Mouse (Mus musculus) embryonic facial prominence, embryonic 15.5 days (tissue): ENCODE data around the gene Ncam1. TPM values are rescaled to one million over a fixed set of nuclear protein-coding genes. Genes with fewer than 3 reads are reported as not detected.

Source experiments
- ATAC-seq: fragments of 200-750 bp; cut with Nextera tagmentation; 2 replicates; pipeline ENCODE4 v1.8.0; 2017; ENCODE audit warnings: low read depth, moderate TSS enrichment; ENCODE audit not compliant: insufficient number of reproducible peaks, low FRiP score, low TSS enrichment
- H3K27ac ChIP-seq: fragments of 300-500 bp; sonication (generic); replicated peaks from 2 replicates; pipeline ENCODE4 v1.5.1; 2015; ENCODE audit warnings: mild to moderate bottlenecking, inconsistent platforms
- H3K27me3 ChIP-seq: fragments of 300-500 bp; sonication (generic); 2 replicates; pipeline ENCODE4 v1.6.1; 2015; ENCODE audit warnings: inconsistent platforms
- H3K36me3 ChIP-seq: fragments of 300-500 bp; sonication (generic); 2 replicates; pipeline ENCODE4 v1.6.1; 2015; ENCODE audit warnings: mild to moderate bottlenecking, inconsistent platforms
- H3K4me1 ChIP-seq: fragments of 300-500 bp; sonication (generic); 2 replicates; pipeline ENCODE4 v1.6.1; 2015; ENCODE audit warnings: inconsistent platforms
- H3K4me2 ChIP-seq: fragments of 300-500 bp; sonication (generic); replicated peaks from 2 replicates; pipeline ENCODE4 v1.6.1; 2015; ENCODE audit warnings: mild to moderate bottlenecking, inconsistent platforms
- H3K4me3 ChIP-seq: fragments of 300-500 bp; sonication (generic); replicated peaks from 2 replicates; pipeline ENCODE4 v1.5.1; 2015; ENCODE audit warnings: mild to moderate bottlenecking, inconsistent platforms
- H3K9ac ChIP-seq: fragments of 300-500 bp; sonication (generic); 2 replicates; pipeline ENCODE4 v1.6.1; 2015; ENCODE audit warnings: inconsistent platforms
- H3K9me3 ChIP-seq: fragments of 300-500 bp; sonication (generic); replicated peaks from 2 replicates; pipeline ENCODE4 v1.6.1; 2016; ENCODE audit warnings: inconsistent platforms
- WGBS: fragments of 180-500 bp; shearing (Covaris S2); methylation state at CpG from one replicate; pipeline ENCODE4 v1.1.7; 2015; 5-methylcytosine and 5-hydroxymethylcytosine counted together
- polyA plus RNA-seq: library from polyadenylated mRNA; unstranded; fragments of >200 nt; fragmentation: Nextera tagmentation; extraction: Ambion mirVana; gene quantifications from 2 replicates; pipeline ENCODE4 v1.2.1, GENCODE M21; 2015

Gene Ncam1
- polyA plus RNA-seq, 1 experiment from 2014 or later: 142 TPM

GRCm38 (mm10) chr9:49637955-49638354 is 160.8 kb downstream of the Ncam1 start:
- Histone ChIP-seq H3K9me3 (no peaks in the 10 kb centered on the region), H3K4me3 (no peak overlapping the region), H3K4me2 (no peak overlapping the region), H3K9ac (no peak overlapping the region), H3K36me3 (no peaks in the 10 kb centered on the region), H3K4me1 (no peaks in the 10 kb centered on the region), H3K27ac (no peak overlapping the region), H3K27me3 (no peaks in the 10 kb centered on the region)
- no peak for ATAC-seq

GRCm38 (mm10) chr9:49635668-49636326 is 162.9 kb downstream of the Ncam1 start:
- Histone ChIP-seq H3K36me3 (no peaks in the 10 kb centered on the region), H3K27me3 (no peaks in the 10 kb centered on the region), H3K27ac (0 out of 2 replicates have a peak overlapping the region, but pooled peaks have one; percentile 17), H3K9me3 (no peaks in the 10 kb centered on the region), H3K4me2 (no peak overlapping the region), H3K9ac (no peak overlapping the region), H3K4me3 (no peak overlapping the region), H3K4me1 (no peaks in the 10 kb centered on the region)
- no peak for ATAC-seq
- WGBS: 77% methylated on average over 11 of the region's 11 CpGs

GRCm38 (mm10) chr9:49632591-49632990 is 166.1 kb downstream of the Ncam1 start:
- Histone ChIP-seq H3K27me3 (no peaks in the 10 kb centered on the region), H3K4me2 (no peak overlapping the region), H3K27ac (no peak overlapping the region), H3K4me1 (no peaks in the 10 kb centered on the region), H3K4me3 (no peak overlapping the region), H3K36me3 (no peaks in the 10 kb centered on the region), H3K9me3 (no peaks in the 10 kb centered on the region), H3K9ac (no peak overlapping the region)
- WGBS: 90% methylated on average over 2 of the region's 2 CpGs
- ATAC-seq: no peak

- H3K4me2 ChIP-seq: no peak overlapping the region
- no peak overlapping the region for H3K4me3 ChIP-seq
- H3K27me3 ChIP-seq: no peaks in the 10 kb centered on the region
- no peaks in the 10 kb centered on the region for H3K36me3 ChIP-seq
- no peak overlapping the region for H3K27ac ChIP-seq
- ATAC-seq: no peak
- no peaks in the 10 kb centered on the region for H3K9me3 ChIP-seq
- WGBS: 67% methylated on average over 2 of the region's 2 CpGs
- no peaks in the 10 kb centered on the region for H3K4me1 ChIP-seq
- H3K9ac ChIP-seq: no peak overlapping the region
These were observed 168.4 kb downstream of the Ncam1 start for GRCm38 (mm10) chr9:49630336-49630735.

GRCm38 (mm10) chr9:49624910-49625309 is 173.8 kb downstream of the Ncam1 start:
- H3K4me1 ChIP-seq: peaks cover 6% of the 10 kb centered on the region; the same call in 1 of the 2 replicates
- H3K27ac ChIP-seq: no peak overlapping the region
- no peak overlapping the region for H3K9ac ChIP-seq
- H3K9me3 ChIP-seq: no peaks in the 10 kb centered on the region
- 95% methylated on average over 6 of the region's 6 CpGs for WGBS
- H3K27me3 ChIP-seq: no peaks in the 10 kb centered on the region
- no peak for ATAC-seq
- no peak overlapping the region for H3K4me3 ChIP-seq
- H3K36me3 ChIP-seq: no peaks in the 10 kb centered on the region
- H3K4me2 ChIP-seq: no peak overlapping the region

GRCm38 (mm10) chr9:49623934-49624505 is 174.7 kb downstream of the Ncam1 start:
- Histone ChIP-seq H3K9me3 (no peaks in the 10 kb centered on the region), H3K36me3 (no peaks in the 10 kb centered on the region), H3K4me2 (no peak overlapping the region), H3K4me3 (no peak overlapping the region), H3K4me1 (peaks cover 6% of the 10 kb centered on the region; the same call in 1 of the 2 replicates), H3K27me3 (no peaks in the 10 kb centered on the region), H3K9ac (no peak overlapping the region), H3K27ac (no peak overlapping the region)
- no peak for ATAC-seq
- WGBS: 48% methylated on average over 3 of the region's 3 CpGs

- Histone ChIP-seq H3K4me1 (peaks cover 6% of the 10 kb centered on the region; the same call in 1 of the 2 replicates), H3K4me3 (no peak overlapping the region), H3K9ac (no peak overlapping the region), H3K9me3 (no peaks in the 10 kb centered on the region), H3K27me3 (no peaks in the 10 kb centered on the region), H3K4me2 (no peak overlapping the region), H3K27ac (no peak overlapping the region), H3K36me3 (no peaks in the 10 kb centered on the region)
- ATAC-seq: no peak
- 59% methylated on average over 9 of the region's 9 CpGs for WGBS
These were observed 175.6 kb downstream of the Ncam1 start for GRCm38 (mm10) chr9:49622928-49623676.

- 92% methylated on average over 11 of the region's 11 CpGs for WGBS
- Histone ChIP-seq H3K36me3 (no peaks in the 10 kb centered on the region), H3K27me3 (no peaks in the 10 kb centered on the region), H3K4me3 (no peak overlapping the region), H3K9me3 (no peaks in the 10 kb centered on the region), H3K4me1 (peaks cover 6% of the 10 kb centered on the region; the same call in 1 of the 2 replicates), H3K27ac (no peak overlapping the region), H3K9ac (no peak overlapping the region), H3K4me2 (no peak overlapping the region)
- ATAC-seq: no peak
These were observed 177.0 kb downstream of the Ncam1 start for GRCm38 (mm10) chr9:49621691-49622090.

- no peaks in the 10 kb centered on the region for H3K36me3 ChIP-seq
- no peaks in the 10 kb centered on the region for H3K9me3 ChIP-seq
- 55% methylated on average over 9 of the region's 9 CpGs for WGBS
- H3K4me2 ChIP-seq: no peak overlapping the region
- H3K9ac ChIP-seq: no peak overlapping the region
- no peaks in the 10 kb centered on the region for H3K27me3 ChIP-seq
- ATAC-seq: no peak
- peak overlapping the region; percentile 1; the same call in 1 of the 2 replicates for H3K27ac ChIP-seq
- 0 out of 2 replicates have a peak, but pooled peaks cover 2% of the 10 kb centered on the region for H3K4me1 ChIP-seq
- no peak overlapping the region for H3K4me3 ChIP-seq
These were observed 179.9 kb downstream of the Ncam1 start for GRCm38 (mm10) chr9:49618699-49619392.

- WGBS: 74% methylated on average over 2 of the region's 2 CpGs
These were observed 180.5 kb downstream of the Ncam1 start for GRCm38 (mm10) chr9:49618266-49618665.

GRCm38 (mm10) chr9:49617216-49617615 is 181.5 kb downstream of the Ncam1 start:
- WGBS: 23% methylated on average over 3 of the region's 3 CpGs
- no peak for ATAC-seq
- Histone ChIP-seq H3K4me1 (no peaks in the 10 kb centered on the region), H3K27ac (no peak overlapping the region), H3K36me3 (no peaks in the 10 kb centered on the region), H3K4me3 (no peak overlapping the region), H3K9ac (no peak overlapping the region), H3K27me3 (no peaks in the 10 kb centered on the region), H3K9me3 (no peaks in the 10 kb centered on the region), H3K4me2 (no peak overlapping the region)

More at GRCm38 (mm10) chr9:49618266-49618665, 180.5 kb downstream of the Ncam1 start:
- H3K9me3 ChIP-seq: no peaks in the 10 kb centered on the region
- H3K4me3 ChIP-seq: no peak overlapping the region
- no peaks in the 10 kb centered on the region for H3K27me3 ChIP-seq
- H3K27ac ChIP-seq: no peak overlapping the region
- no peak for ATAC-seq
- H3K36me3 ChIP-seq: no peaks in the 10 kb centered on the region
- no peak overlapping the region for H3K4me2 ChIP-seq
- H3K9ac ChIP-seq: no peak overlapping the region
- H3K4me1 ChIP-seq: no peaks in the 10 kb centered on the region
